Mouse (Mus musculus) retina, adult 2 months (tissue): ENCODE data around the gene Olfr324.
A peak's percentile ranks its signal among the peaks of the same experiment; 100 is the strongest.

Experiments used
- DNase-seq: peaks from one replicate; pipeline ENCODE4 v3.0.0-alpha.2; 2012; ENCODE audit warnings: low read depth, low spot score

The Olfr324 gene

DNA sequence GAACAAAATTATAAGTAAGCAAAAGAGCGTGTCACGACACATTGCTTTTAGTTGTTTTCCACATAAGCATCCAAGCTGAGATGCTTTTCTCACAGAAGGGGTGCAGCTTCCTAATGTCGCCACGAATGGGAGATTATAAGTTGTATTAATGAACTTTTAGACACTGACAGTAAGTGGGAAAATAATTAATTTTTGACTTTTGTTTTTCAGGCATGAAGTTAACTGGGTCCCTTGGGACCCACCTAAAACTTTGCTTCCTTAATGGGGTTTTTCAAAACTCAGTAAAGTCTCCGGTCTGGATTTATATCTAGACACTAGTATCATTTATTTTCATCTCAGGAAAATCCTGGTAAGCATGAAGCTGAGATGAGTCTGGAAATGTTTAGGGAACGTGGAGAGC is at the start of gene Olfr324:
Gene Olfr324 (plus strand): TSS at position 301 of the 400 bp plus-strand sequence.
- no peak for DNase-seq

DNA sequence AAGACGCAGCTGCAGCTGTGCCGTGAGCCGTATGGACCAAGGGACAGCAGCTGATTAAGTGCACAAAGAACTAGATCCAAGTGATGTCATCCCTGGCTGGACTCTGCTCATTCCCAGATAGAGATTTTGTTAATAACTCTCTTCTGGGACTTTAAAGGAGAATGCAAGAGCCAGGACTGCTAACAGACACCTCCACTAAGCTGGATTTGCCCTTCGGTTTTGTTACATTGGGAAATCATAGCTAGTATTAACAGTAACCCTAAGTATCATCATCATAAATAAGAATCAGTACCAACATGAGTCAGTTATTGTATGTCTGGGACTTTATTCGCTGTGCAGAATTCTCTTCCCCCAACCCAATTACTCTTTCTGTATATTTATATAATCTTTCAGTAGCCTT is 48.6 kb upstream of the Olfr324 start, which contains the start of gene Olfr329-ps:
Gene Olfr329-ps (minus strand): TSS at position 101 of the 400 bp plus-strand sequence.
- no peak for DNase-seq

DNA sequence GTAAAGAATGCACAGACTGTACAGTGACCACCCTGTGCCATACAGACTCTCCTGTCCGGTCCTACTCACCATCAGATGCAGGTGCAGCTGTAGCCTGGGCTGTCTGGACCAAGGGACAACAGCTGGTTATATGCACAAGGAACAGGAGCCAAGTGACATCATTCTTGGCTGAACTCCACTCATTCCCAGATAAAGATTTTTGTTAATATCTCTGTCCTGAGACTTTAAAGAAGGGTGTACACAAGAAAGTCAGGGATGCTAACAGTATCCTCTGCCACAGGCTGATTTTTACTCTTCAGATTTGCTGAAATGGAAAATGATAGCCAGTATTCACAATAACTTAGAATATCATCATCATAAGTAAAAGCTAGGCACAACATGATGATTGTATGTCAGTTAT is 39.4 kb upstream of the Olfr324 start, which contains the start of gene Olfr328:
Gene Olfr328 (minus strand): TSS at position 101 of the 400 bp plus-strand sequence.
- no peak for DNase-seq

GRCm38 (mm10) chr11:58570405-58570804 is 24.5 kb upstream of the Olfr324 start, which contains the start of gene Olfr224:
Gene Olfr224, minus strand, starts transcription at chr11:58570553.
- no peak for DNase-seq

DNA sequence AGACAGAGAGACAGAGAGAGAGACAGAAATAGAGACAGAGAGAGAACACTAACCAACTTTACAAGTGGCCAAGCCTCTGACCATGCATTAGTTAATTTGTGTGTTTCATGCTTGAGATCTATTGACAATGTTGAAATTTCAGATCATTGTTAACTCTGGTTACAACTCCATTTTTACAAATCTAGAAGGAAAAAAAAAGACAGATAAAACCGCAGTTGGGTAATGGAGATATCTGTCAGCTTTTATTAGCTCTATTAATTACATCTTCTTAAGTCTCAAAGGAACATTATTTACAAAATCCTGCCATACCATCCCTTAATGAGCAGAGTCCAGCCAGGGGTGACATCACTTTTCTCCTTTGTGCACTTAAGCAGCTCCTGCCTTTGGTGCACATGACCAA is 17.5 kb upstream of the Olfr324 start, which contains the start of gene Olfr325:
Gene Olfr325 (plus strand): TSS at position 301 of the 400 bp plus-strand sequence.
- DNase-seq = no peak

DNA sequence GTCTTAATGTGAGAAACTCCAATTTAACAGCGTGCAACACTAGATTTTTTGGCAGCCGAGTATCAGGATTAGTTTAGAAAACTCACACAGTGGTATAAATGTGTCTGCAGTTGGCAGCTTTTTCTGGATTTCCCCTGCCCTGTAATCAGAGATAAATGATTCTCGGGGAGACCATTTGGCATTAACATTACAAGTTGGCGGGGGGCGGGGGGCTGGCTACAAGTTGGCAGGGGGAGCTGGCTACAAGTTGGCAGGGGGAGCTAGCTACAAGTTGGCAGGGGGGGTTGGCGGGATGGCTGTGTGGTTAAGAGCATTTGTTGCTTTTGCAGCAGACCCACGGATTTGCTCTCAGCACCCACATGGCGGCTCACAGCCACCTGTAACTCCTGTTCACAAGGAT is 16.3 kb upstream of the Olfr324 start:
- no peak for DNase-seq

DNA sequence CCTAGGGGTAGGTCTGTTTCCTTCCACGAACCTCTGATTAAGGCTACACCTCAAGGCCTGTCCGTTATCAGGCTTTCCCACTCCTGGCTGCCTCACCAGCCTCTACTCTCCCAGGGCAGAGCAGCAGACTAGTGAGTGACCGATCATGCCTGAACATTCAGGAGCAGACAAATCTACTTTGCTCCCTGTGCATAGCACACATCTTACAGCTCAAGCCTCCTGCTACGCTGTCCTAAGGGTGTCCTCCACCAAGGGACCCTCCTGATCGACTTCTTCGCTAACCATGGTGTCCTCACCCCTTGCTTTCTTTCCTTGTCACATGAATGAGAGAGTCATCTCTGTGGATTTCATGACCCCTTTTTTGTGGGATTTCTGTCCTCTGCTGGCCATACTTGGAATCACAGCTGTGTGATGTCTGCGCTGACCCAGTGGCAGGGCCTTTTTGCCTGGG is 7.0 kb upstream of the Olfr324 start:
- DNase-seq = peak; percentile 4

DNA sequence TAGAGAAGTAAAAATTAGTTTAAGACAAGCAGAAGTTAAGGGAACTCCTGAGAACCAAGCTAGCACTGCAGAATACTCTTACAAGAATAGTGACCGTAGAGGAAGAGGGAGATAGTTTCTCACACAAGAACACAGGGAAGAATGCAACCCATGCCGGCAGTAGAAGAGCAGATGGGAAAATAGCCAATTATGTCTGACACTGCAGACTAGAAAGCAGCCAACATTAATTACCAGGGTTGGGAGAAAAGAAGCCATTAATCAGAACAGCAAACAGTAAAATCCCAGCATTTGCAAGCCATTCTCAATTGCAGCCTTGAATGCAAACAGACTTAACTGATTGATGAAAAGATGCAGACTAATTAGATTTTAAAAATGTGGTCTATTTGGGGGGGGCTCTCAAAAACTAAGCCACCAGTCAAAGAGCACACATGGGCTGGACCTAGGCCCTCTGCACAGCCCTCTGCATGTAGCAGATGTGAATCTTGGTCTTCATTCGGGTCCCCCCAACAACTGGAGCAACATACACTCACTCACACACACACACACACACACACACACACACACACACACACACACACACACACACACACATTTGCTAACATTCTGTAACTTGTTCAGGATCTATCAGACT is 6.2 kb upstream of the Olfr324 start:
- no peak for DNase-seq

DNA sequence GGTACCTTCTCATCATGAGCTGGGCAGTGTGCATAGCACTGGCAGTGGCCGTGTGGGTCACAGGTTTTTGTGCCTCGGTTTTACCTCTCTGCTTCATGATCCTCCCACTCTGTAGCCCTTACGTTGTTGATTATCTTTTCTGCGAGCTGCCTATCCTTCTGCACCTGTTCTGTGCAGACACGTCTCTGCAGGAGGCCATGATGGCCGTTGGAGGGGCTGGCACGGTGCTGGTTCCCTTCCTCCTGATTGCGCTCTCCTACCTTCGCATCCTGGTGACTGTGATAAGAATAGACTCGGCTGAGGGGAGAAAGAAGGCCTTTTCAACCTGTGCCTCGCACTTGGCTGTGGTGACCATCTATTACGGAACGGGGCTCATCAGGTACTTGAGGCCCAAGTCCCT is 2.9 kb downstream of the Olfr324 start:
- DNase-seq = no peak

GRCm38 (mm10) chr11:58602062-58602461 is 7.1 kb downstream of the Olfr324 start:
- no peak for DNase-seq

GRCm38 (mm10) chr11:58602800-58603560 is 8.1 kb downstream of the Olfr324 start:
- no peak for DNase-seq

DNA sequence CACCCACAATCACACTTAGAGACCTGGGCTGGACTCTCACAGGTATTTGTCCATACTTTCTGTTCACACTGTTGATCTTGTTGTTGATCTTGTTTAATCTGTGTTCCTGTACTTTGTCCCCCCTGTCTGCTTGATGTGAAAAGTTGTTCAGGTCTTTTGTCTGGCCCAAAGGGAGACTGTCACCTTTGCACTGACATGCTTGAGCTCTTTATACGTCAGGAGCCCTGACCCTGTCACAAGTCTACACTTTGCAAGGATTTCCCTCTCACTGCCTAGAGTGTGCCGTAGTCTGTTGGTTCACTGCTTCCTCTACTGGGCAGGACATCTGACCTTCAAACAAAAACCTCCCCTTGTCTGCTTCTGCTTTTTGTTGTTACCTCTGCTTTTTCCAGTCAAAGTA is 9.8 kb downstream of the Olfr324 start:
- no peak for DNase-seq

DNA sequence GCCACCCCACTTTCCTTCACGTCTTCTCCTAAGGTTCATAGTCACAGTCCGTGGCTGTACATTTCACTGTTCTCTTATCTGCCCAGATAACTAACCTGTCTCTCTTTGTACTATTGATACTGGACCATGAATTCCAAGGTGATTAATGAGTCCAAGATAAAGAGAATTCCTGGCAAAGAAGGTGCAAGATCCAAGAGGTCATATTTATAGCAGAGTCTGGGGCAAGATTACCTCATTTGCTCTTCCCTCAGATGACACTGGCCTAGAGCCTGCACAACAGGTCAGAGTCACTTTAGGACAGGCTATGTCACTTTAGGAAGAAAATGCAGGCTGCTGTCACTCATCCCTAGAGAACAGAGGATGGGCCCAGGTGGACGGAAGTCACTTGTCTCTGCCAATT is 10.3 kb downstream of the Olfr324 start:
- no peak for DNase-seq

DNA sequence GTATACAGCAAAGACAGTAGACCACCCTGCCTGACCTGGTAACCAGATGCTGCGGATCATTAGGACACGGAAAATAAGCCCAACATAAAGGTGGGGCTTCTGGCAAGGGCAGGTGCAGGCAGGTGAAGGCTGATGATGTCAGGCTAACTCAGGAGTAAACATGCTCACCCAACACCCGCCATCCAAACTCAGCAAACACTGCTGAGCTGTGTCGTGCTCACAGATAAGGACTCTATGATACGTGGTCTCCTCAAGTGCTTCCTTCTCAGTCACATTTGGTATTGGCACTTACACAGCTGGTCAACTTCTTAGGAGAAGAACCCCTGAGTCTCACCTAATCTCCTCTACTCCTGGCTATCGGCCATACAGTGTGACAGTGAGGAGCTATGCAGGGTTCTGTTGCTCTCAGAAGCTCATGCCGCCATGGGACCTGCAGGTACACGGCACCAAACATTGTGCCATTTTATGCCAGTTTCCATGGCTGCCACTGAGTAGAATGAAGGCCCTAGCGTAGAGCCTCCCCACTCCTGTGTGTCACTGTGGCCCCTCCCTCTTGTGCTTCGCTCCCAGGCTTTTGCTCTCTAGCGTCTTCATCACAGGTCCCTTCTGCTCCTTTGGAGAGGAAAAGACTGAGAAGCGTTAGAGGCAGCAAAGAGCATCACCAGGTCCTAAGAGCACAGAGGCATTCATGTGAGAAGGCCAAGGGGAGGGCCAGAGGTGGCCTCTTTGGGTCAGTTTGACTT is 11.4 kb downstream of the Olfr324 start:
- DNase-seq = no peak

- DNase-seq = no peak
Observed at GRCm38 (mm10) chr11:58607030-58607429, 12.1 kb downstream of the Olfr324 start.

DNA sequence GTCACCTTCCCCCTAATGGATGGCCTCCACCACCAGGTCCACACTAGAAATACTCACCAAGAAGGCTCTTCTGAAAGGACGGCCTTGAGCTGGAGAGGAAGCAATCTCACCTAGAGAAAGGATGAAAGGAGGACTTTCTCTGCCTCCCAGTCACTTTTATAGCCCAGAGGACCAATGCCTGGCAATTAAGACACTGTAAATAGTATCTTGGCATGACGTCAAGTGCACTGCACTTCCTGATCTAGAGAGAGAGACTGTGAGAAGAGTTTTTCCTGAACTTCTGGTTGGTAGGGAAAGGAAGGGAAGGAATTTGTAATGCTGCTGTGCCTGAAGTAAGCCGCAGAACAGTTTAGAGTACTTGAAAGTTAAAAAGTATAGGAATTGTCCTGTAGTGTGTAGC is 18.4 kb downstream of the Olfr324 start:
- no peak for DNase-seq

DNA sequence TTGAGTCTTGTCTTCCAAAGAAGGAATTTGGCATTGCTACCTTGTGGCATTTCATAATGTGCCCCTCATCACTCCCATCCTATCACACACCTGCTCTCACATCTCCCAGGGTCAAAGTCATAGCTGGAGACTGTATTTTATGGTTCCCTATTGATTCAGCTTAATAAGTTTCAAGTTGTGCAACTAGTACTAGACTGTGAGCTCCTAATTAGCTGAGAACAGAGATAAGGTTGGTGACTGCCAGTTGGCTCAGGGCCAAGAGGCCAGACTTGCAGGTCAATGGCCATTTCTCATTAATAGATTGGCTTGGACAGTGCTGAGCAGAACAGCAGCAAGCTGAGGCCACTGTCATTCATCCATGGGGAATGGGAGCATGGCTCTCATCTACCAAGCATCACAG is 19.6 kb downstream of the Olfr324 start:
- DNase-seq = no peak

GRCm38 (mm10) chr11:58615975-58616374 is 21.1 kb downstream of the Olfr324 start, which contains the start of gene 2210407C18Rik:
Gene 2210407C18Rik, minus strand, starts transcription at chr11:58616075.
- DNase-seq = no peak

DNA sequence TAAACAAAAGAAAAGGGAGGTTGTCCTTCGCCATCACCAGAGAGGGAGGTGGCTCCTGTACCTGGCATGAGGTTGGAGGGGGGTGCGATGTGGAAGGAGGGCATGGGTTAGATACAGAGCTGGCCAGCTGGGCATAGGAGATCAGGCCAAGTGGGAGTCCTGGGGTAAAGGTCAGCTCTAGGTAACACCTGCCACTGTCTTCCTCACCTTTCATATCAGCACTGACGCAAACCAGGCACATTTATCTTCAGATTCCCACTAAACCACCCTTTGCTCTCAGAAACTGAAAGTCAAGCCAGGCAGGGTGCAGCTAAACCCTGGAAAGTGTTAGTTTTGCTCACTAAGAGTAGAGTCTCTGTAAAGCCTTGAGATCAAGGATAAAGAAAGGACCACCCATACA is 23.5 kb downstream of the Olfr324 start:
- DNase-seq = no peak

DNA sequence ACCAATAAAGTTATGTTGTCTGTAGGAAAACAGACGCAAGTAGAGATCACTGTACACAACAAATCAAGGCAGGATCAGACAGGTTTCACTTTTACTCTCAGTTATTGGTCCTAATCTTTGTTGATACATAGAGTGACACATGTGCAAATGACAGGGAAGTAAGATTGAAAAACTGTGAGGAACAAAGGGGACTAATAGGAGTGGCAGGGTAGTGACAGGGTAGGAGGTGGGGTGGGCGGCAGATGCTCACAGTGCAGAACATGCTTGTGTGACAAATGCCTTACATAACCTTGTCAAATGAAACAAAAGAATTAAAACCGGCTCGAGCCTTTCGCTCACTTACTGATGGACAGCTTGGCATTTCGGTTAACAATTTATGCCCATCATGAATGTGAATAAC is 23.9 kb downstream of the Olfr324 start:
- no peak for DNase-seq

DNA sequence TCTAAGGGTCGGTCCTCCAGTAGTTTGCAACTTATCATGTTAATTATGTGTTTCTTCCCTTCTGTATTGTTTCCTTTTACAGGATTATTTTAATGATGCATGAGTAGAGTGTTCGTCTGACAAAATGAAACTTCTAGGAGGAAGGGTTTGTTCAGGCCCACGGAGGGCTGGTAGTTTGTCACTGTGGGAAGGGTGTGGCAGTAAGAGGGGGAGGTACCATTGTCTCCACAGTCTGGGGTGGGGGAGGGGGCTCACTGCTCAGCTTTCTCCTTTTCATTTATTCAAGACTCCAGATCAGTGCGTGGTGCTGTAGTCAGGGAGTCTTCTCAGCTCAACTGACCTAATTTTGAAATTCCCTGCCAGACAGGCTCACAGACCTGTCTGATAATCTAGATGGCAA is 31.2 kb downstream of the Olfr324 start:
- no peak for DNase-seq

DNA sequence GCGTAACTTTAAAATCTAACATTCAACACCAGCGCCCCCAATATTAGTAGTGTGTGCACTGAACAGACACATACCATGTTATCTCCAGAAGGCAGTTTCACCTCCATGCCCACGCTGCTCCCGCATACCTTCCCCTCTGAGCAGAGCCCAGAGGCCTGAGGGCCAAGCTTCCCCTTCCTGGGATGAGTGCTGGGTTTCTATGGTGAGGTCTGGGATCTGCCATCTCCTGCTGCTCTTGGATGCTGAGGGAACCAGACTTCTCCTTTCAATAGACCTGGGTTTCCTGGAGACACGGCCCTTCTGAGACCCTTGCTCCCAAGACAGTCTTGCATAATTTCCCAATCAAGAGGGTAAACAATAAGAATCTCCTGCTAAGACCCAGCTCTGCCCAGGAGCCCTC is 35.5 kb downstream of the Olfr324 start, which contains the start of gene Olfr323:
Gene Olfr323 (minus strand): TSS at position 101 of the 400 bp plus-strand sequence.
- no peak for DNase-seq
